Mouse (Mus musculus): ENCODE data around the gene Neurl4.

Gene Neurl4

DNA sequence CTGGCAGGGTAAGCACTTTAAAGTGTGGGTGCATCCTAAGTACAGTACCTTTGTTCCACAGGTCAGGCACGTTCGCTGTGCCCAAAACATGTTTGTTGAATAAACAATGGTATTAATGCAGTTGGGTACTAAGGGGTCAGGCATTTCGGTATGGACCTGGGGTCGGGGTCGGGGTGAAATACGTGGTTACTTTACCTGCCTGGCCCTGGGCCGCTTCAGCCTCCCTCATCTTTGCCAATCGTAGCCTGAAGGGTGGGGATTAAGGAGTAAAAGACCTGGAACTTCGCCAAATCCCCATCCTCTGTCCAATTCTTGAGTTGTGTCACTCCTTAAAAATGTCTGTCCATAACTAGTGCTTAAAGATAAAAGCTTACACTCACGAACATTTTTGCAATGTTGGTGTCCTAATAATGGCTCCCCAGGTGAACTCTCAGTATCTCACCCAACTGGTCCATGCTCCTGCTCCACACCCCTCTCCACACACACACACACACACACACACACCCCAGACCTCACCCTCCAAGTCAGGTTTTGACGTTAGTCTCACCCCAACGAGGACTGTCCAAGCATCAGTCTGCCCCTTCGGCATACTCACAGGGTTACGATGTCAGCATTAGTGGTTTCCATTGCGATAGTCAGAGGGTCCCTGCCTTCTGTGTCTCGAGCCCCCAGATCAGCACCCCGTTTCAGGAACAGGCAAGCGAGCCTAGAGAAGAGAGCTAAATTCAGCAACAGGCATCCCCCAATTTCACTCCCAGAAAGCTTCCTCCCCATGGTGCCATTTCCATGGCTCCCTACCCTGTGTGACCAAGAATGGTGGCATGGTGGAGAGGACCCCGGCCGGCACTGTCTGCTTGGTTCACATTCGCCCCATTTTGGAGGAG is 18.8 kb upstream of the Neurl4 start:
- peak; percentile 19 for DNase-seq

DNA sequence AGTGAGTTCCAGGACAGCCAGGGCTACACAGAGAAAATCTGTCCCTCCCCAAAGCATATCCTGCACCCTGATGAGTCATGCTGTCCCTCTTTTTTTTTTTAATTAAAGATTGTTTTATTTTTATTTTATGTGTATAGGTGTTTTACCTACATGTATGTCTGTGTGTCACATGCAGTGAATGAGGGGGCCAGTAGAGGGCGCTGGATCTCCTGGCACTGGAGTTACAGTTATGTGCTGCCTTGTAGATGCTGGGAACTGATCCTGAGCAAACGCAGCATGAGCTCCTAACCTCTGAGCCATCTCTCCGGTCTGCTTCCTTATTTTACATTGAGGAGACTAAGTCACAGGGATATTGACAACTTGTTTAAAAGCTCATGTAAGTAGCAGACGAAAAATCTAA is 17.8 kb upstream of the Neurl4 start:
- peak; percentile 28 for DNase-seq

- DNase-seq: no peak
Measured at GRCm38 (mm10) chr11:69883527-69884151, 17.2 kb upstream of the Neurl4 start.

- DNase-seq: no peak
Measured at GRCm38 (mm10) chr11:69884240-69884639, 16.6 kb upstream of the Neurl4 start.

DNA sequence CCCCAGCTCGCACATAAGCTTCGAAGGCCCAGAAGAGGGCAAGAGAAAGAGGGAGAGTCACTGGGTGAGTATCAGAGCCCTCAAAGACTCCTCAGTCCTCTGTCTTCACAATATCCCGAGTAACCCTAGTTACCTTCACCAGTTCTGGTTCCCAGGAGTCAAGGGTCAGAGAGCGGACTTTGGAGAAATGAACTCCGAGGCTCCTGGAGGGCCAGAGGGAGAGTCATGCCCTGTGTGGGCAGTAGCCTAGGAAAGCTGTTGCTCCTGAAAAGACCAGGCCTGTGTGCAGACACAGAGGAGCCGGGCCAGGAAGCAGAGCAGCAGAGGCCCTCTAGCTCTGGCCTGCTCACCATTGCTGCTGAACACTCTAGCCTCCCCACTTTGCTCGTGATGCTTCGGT is 16.2 kb upstream of the Neurl4 start:
- DNase-seq: no peak

DNA sequence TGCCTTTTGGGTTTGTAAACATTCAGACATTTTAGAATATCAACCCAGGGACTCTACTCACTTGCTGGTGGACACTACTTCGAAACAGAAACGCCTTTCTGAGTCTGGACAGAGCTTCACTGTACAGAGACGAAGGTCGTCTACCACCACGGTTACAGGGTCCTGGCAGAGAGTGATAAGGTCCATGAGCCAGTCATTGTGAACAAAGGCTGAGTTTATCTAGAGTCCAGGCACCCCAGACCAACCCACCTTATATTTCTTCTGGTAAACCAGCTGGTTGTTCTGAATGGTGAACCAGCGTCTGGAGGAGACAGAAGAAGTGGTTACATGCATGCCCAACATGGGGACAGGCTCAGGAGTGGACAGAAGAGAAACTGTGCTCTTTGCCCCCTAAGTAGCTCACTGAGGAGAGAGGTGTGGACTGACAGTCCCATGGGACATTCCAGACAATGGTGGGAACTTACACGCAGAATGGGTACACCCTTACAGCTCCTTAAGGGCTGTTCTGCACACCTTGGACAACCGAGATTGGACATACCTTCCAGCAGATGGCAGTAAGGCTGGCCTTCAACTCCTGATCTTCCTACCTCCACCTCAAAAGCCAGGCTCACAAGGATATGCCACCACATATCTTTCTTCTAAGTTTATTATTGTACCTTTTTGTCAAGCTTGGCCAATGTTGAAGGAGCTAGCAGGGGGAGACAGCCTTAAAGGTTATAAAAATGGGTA is 13.8 kb upstream of the Neurl4 start:
- no peak for DNase-seq

DNA sequence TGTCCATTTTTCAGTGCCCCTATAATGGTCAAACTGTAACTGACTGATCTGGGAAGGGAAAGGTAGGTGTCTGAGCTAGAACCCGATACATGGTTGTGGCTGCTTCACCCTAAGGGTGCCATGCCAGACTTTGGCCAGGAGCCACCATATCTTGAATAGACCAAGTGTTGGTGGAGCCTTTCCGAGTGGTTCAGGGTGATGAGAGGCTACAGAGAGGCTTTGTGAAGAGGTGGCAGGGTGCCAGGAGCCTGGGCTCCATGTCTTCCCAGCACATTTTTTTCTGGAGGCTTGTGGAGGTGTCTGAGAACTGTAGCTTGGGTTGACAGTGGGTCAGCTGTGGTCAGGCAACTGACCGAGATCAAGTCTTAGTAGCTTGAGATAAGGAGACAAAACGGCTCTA is 9.4 kb upstream of the Neurl4 start:
- peak; percentile 23 for DNase-seq

GRCm38 (mm10) chr11:69894671-69895070 is 6.2 kb upstream of the Neurl4 start:
- no peak for DNase-seq

DNA sequence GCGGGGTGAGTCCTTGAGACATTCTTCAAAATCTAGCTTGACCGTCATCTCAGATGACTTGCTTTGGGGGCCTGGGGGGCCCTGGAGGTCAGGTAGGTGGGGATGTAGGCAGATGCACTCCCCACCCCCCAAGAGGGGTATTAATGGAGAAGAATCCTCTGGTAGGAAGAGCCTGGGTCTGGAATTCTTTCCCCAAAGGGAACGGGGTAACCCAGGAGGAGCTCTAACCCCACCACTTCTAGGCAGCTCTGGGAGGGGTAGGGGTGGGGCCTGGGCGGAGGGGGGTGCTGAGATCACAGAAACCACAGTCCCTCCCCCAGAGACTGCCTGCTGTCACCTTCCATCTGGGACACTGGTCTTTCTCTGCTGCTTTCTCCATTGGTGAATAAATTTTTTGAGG is 5.6 kb upstream of the Neurl4 start, which contains the start of gene Acap1:
Gene Acap1, minus strand, starts transcription at position 249 of the 400 bp plus-strand sequence.
- DNase-seq: no peak

GRCm38 (mm10) chr11:69899870-69900269 is 1.0 kb upstream of the Neurl4 start:
- no peak for DNase-seq

DNA sequence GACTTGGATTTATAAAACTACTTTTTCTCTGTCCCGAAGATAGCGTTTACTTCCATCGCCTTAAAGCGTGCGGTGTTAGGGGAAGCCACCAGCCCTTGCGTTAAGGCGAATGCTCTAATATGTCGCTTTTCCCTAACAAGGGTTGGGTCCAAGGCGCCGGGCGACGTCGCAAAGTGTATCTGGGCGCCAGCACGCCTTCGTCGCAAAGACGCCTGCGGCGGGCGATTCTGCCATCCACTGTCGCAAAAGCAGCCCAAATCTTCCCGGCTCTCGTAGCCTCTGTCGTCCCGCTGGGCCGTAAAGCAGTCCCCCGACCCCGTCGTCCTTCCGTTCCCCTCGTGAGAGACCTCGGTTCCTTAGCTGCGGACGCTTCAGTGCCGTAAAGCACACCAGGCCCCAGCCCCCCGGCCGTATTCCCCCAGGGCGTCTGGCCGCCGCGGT is 554 bp downstream of the Neurl4 start:
- peak; percentile 98 for DNase-seq

- DNase-seq: no peak
Measured at GRCm38 (mm10) chr11:69901993-69902392, 1.1 kb downstream of the Neurl4 start.

- DNase-seq: no peak
Measured at GRCm38 (mm10) chr11:69902972-69903371, 2.1 kb downstream of the Neurl4 start.

DNA sequence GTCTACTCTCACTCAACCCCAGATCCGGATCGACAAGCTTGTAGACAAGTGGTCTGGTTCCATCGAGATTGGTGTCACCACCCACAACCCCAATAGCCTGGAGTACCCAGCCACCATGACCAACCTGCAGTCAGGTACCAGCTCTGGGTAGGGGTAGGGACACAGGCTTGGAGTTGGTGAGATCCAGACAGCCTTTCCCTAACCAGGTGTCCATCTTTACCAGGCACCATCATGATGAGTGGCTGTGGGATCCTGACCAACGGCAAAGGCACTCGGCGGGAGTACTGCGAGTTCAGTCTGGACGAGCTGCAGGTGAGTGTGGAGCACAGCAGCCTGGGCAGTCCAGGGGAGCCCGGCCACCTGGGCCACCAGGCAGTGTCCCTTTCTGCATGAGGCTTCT is 3.4 kb downstream of the Neurl4 start:
- no peak for DNase-seq

GRCm38 (mm10) chr11:69908645-69909044 is 7.8 kb downstream of the Neurl4 start:
- DNase-seq: no peak

- DNase-seq: no peak
Measured at GRCm38 (mm10) chr11:69909174-69909573, 8.3 kb downstream of the Neurl4 start.

- no peak for DNase-seq
Measured at GRCm38 (mm10) chr11:69910177-69910576, 9.3 kb downstream of the Neurl4 start.

- no peak for DNase-seq
Measured at GRCm38 (mm10) chr11:69910781-69911560, 10.1 kb downstream of the Neurl4 start.

- no peak for DNase-seq
Measured at GRCm38 (mm10) chr11:69911701-69912100, 10.8 kb downstream of the Neurl4 start.

DNA sequence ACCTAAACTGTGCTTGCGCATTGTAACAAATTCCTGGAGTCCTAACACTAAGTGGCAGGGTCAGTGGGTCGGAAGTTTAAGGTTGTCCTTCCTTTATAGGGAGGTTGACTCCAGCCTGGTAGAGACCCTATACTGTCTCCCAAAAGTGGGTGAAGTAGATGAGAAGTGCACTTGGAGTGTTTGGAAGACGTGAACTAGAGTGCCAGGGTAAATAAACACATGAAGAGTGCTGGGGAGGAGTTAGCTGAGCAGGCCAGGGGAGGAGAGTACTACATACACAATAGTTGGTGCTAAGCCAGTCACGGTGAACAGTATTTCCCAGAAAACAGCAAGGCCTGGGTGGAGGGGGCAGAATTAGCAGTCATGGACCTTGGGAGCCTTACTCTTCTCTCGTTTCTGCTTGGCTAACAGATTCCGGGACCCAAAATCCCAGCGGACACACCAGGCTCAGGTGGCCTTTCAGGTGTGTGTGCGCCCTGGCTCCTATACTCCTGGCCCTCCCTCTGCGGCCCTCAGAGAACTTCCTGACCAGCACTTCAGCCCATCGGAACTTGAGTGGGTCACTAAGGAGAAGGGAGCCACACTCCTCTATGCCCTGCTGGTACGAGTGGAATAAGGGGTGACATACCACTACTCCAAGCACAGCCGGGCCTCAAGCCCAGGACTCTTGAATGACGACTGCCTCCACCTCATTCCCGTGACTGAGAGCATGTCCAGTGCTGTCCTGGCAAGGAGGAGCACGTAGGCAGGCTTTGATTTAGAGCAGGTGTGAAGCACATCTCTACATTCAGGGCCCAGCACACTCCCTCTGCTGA is 12.1 kb downstream of the Neurl4 start:
- no peak for DNase-seq

DNA sequence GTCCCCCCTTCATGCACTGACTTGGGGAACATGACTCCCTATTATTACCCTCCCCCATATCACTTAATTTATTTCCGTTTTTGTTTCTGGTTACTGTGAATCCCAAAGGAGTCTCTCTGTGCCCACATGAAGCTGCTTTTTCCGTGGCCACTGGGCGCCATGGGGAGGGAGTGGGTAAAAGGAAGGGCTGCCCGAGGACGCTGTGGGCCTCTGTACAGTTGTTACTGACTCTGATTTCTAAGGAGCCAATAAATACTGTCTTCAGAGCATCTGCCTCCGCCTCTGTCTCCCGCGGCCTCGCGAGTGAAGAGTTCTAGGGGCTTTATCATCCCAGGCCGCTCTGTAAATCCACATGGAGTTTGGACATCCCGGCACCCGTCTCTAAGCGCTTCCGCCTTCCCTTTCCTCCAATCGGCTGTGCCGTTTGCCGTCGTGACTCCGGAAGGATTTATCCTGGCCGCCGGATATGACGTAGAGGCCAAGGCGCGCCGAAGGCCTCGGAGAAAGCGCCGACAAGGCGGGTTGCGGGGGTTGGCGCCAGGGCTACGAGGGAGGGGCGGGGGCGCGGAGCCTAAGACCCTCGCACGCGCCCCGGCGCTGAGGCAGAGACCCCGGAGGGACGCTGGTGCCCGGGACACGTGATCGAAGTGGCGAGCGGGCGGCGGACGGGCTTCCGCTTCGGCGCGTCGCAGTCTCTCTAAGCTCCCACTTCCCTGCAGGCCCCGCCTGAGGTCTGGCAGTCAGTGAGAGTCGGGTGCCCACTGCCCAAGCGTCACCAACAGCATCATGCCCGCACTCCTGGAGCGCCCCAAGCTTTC is 12.9 kb downstream of the Neurl4 start, which contains the start of gene Gps2:
Gene Gps2, plus strand, starts transcription at position 335 of the 818 bp plus-strand sequence.
- DNase-seq: peak; percentile 93
